Mouse (Mus musculus) intestine, embryonic 14.5 days (tissue): Measurements from ENCODE around the gene Cers6. TPM values are rescaled to one million over a fixed set of nuclear protein-coding genes. Genes with fewer than 3 reads are reported as not detected.

ENCODE experiments used
- ATAC-seq: fragments of 200-750 bp; cut with Nextera tagmentation; replicated peaks from 2 replicates; pipeline ENCODE4 v1.8.0; 2017; ENCODE audit warnings: low read depth, moderate number of reproducible peaks, moderate TSS enrichment, moderate library complexity; ENCODE audit not compliant: low FRiP score, low TSS enrichment
- DNase-seq: peaks from one replicate; pipeline ENCODE4 v3.0.0-alpha.2; 2018; ENCODE audit warnings: low spot score
- H3K27ac ChIP-seq: fragments of 300-500 bp; sonication (generic); 2 replicates; pipeline ENCODE4 v1.5.1; 2014; ENCODE audit warnings: low read depth, mild to moderate bottlenecking, control low read depth
- H3K27me3 ChIP-seq: fragments of 300-500 bp; sonication (generic); replicated peaks from 2 replicates; pipeline ENCODE4 v1.6.1; 2014; ENCODE audit warnings: low read length, control low read depth; ENCODE audit not compliant: control insufficient read depth, insufficient read depth
- H3K36me3 ChIP-seq: fragments of 300-500 bp; sonication (generic); 2 replicates; pipeline ENCODE4 v1.6.1; 2014; ENCODE audit warnings: low read length, control low read depth; ENCODE audit not compliant: control insufficient read depth, insufficient read depth
- H3K4me1 ChIP-seq: fragments of 300-500 bp; sonication (generic); replicated peaks from 2 replicates; pipeline ENCODE4 v1.6.1; 2014; ENCODE audit warnings: low read length, control low read depth, mixed read lengths; ENCODE audit not compliant: control insufficient read depth, insufficient read depth
- H3K4me2 ChIP-seq: fragments of 300-500 bp; sonication (generic); 2 replicates; pipeline ENCODE4 v1.6.1; 2014; ENCODE audit warnings: low read length
- H3K4me3 ChIP-seq: fragments of 300-500 bp; sonication (generic); 2 replicates; pipeline ENCODE4 v1.5.1; 2014; ENCODE audit warnings: low read depth, low read length, control low read depth, mixed read lengths
- H3K9ac ChIP-seq: fragments of 300-500 bp; sonication (generic); 2 replicates; pipeline ENCODE4 v1.6.1; 2014; ENCODE audit warnings: mild to moderate bottlenecking, low read length
- H3K9me3 ChIP-seq: fragments of 300-500 bp; sonication (generic); 2 replicates; pipeline ENCODE4 v1.6.1; 2016; ENCODE audit warnings: low read length, control low read depth; ENCODE audit not compliant: control insufficient read depth
- WGBS: fragments of 180-500 bp; shearing (Covaris S2); extraction: QIAGEN DNeasy Blood & Tissue Kit; methylation state at CpG from one replicate; pipeline ENCODE4 v1.1.7; 2014; 5-methylcytosine and 5-hydroxymethylcytosine counted together
- polyA plus RNA-seq: library from polyadenylated mRNA; unstranded; fragments of >200 nt; fragmentation: Nextera tagmentation; extraction: Ambion mirVana; gene quantifications from 2 replicates; pipeline ENCODE4 v1.2.1, GENCODE M21; 2014

Gene Cers6
- polyA plus RNA-seq, 1 experiment from 2014 or later, result 49.0 TPM

GRCm38 (mm10) chr2:69112609-69113008 is 251.4 kb downstream of the Cers6 start:
- no peak overlapping the region for H3K4me3 ChIP-seq
- H3K9ac ChIP-seq, result no peak overlapping the region
- H3K36me3 ChIP-seq, result peaks cover 15% of the 10 kb centered on the region
- peaks cover 10% of the 10 kb centered on the region; the same call in 1 of the 2 replicates for H3K4me1 ChIP-seq
- peak; percentile 39 for DNase-seq
- no peak overlapping the region for H3K4me2 ChIP-seq
- no peaks in the 10 kb centered on the region for H3K27me3 ChIP-seq
- no peak for ATAC-seq
- 89% methylated on average over 5 of the region's 5 CpGs for WGBS
- no peak overlapping the region for H3K27ac ChIP-seq
- no peaks in the 10 kb centered on the region for H3K9me3 ChIP-seq

- Histone ChIP-seq H3K9me3 (no peaks in the 10 kb centered on the region), H3K4me3 (no peak overlapping the region), H3K4me2 (no peak overlapping the region), H3K27me3 (no peaks in the 10 kb centered on the region), H3K4me1 (peaks cover 5% of the 10 kb centered on the region; the same call in 1 of the 2 replicates), H3K36me3 (peaks cover 12% of the 10 kb centered on the region), H3K27ac (no peak overlapping the region), H3K9ac (no peak overlapping the region)
- ATAC-seq (no peak), DNase-seq (peak; percentile 42)
- WGBS, result 65% methylated on average over 10 of the region's 10 CpGs
Observed at GRCm38 (mm10) chr2:69113829-69114547, 252.7 kb downstream of the Cers6 start.

- Histone ChIP-seq H3K4me3 (no peak overlapping the region), H3K9me3 (no peaks in the 10 kb centered on the region), H3K4me2 (no peak overlapping the region), H3K27me3 (no peaks in the 10 kb centered on the region), H3K36me3 (peaks cover 12% of the 10 kb centered on the region), H3K4me1 (no peaks in the 10 kb centered on the region; the same call in 1 of the 2 replicates), H3K27ac (no peak overlapping the region), H3K9ac (no peak overlapping the region)
- ATAC-seq (no peak), DNase-seq (peak; percentile 44)
- WGBS, result 91% methylated on average over 3 of the region's 3 CpGs
Observed at GRCm38 (mm10) chr2:69115921-69116320, 254.7 kb downstream of the Cers6 start.

GRCm38 (mm10) chr2:69116767-69117166 is 255.5 kb downstream of the Cers6 start:
- Histone ChIP-seq H3K9ac (no peak overlapping the region), H3K4me1 (no peaks in the 10 kb centered on the region; the same call in 1 of the 2 replicates), H3K27ac (no peak overlapping the region), H3K4me2 (no peak overlapping the region), H3K9me3 (no peaks in the 10 kb centered on the region), H3K36me3 (peaks cover 5% of the 10 kb centered on the region), H3K4me3 (no peak overlapping the region), H3K27me3 (no peaks in the 10 kb centered on the region)
- DNase-seq (peak; percentile 39), ATAC-seq (no peak)
- 73% methylated on average over 4 of the region's 4 CpGs for WGBS

- Histone ChIP-seq H3K4me3 (no peak overlapping the region), H3K4me1 (no peaks in the 10 kb centered on the region), H3K27ac (no peak overlapping the region), H3K9ac (no peak overlapping the region), H3K36me3 (peaks cover 5% of the 10 kb centered on the region), H3K9me3 (no peaks in the 10 kb centered on the region), H3K4me2 (no peak overlapping the region), H3K27me3 (no peaks in the 10 kb centered on the region)
- no peak for DNase-seq
- WGBS, result 72% methylated on average over 1 of the region's 1 CpGs
- ATAC-seq, result no peak
Observed at GRCm38 (mm10) chr2:69118994-69119393, 257.8 kb downstream of the Cers6 start.

GRCm38 (mm10) chr2:69119718-69120117 is 258.5 kb downstream of the Cers6 start:
- Histone ChIP-seq H3K36me3 (peaks cover 5% of the 10 kb centered on the region), H3K9ac (no peak overlapping the region), H3K4me3 (no peak overlapping the region), H3K27me3 (no peaks in the 10 kb centered on the region), H3K9me3 (no peaks in the 10 kb centered on the region), H3K4me1 (no peaks in the 10 kb centered on the region), H3K27ac (no peak overlapping the region), H3K4me2 (no peak overlapping the region)
- WGBS, result 59% methylated on average over 2 of the region's 2 CpGs
- no peak for DNase-seq
- no peak for ATAC-seq

GRCm38 (mm10) chr2:69121681-69122080 is 260.4 kb downstream of the Cers6 start:
- Histone ChIP-seq H3K36me3 (no peaks in the 10 kb centered on the region), H3K27me3 (no peaks in the 10 kb centered on the region), H3K9ac (no peak overlapping the region), H3K9me3 (no peaks in the 10 kb centered on the region), H3K4me2 (no peak overlapping the region), H3K4me1 (no peaks in the 10 kb centered on the region), H3K4me3 (no peak overlapping the region), H3K27ac (no peak overlapping the region)
- 86% methylated on average over 4 of the region's 4 CpGs for WGBS
- no peak for DNase-seq
- no peak for ATAC-seq

- Histone ChIP-seq H3K36me3 (no peaks in the 10 kb centered on the region), H3K27me3 (no peaks in the 10 kb centered on the region), H3K4me2 (no peak overlapping the region), H3K4me3 (no peak overlapping the region), H3K27ac (no peak overlapping the region), H3K9me3 (no peaks in the 10 kb centered on the region), H3K9ac (no peak overlapping the region), H3K4me1 (peaks cover 4% of the 10 kb centered on the region; the same call in 1 of the 2 replicates)
- no peak for DNase-seq
- WGBS, result 81% methylated on average over 3 of the region's 3 CpGs
- no peak for ATAC-seq
Observed at GRCm38 (mm10) chr2:69125425-69125824, 264.2 kb downstream of the Cers6 start.

GRCm38 (mm10) chr2:69128321-69128720 is 267.1 kb downstream of the Cers6 start:
- peaks cover 4% of the 10 kb centered on the region; the same call in 1 of the 2 replicates for H3K4me1 ChIP-seq
- H3K27ac ChIP-seq, result peak overlapping the region; percentile 28; the same call in 1 of the 2 replicates
- H3K9ac ChIP-seq, result no peak overlapping the region
- DNase-seq, result no peak
- no peaks in the 10 kb centered on the region for H3K9me3 ChIP-seq
- no peak overlapping the region for H3K4me3 ChIP-seq
- H3K36me3 ChIP-seq, result no peaks in the 10 kb centered on the region
- no peaks in the 10 kb centered on the region for H3K27me3 ChIP-seq
- WGBS, result 79% methylated on average over 7 of the region's 7 CpGs
- ATAC-seq, result no peak
- no peak overlapping the region for H3K4me2 ChIP-seq
